Mouse (Mus musculus) left cerebral cortex, postnatal 4 days (tissue): ENCODE measurements around the gene Kng2. TPM values are rescaled to one million over a fixed set of nuclear protein-coding genes. Genes with fewer than 3 reads are reported as not detected.
"Not testable (repeated sequence)": the region's sequence is repeated elsewhere in the genome, so short reads cannot be mapped to it uniquely, and the experiment has no call there.

Experiments used
- DNase-seq: peaks from one replicate; pipeline ENCODE4 v3.0.0-alpha.2; 2022
- intact Hi-C: fragments of 180-260 bp; cut with DNase I; formaldehyde crosslinking; loops from one replicate; pipeline ENCODE4 v1.15.1; 2025
- total RNA-seq, 2 experiments: library from RNA; stranded (reverse); gene quantifications; 2 replicates each; pipeline ENCODE4 v1.2.3; 2021

The Kng2 gene
- total RNA-seq, 2 experiments from 2014 or later = not detected

GRCm38 (mm10) chr16:22962256-22962655, 67.0 kb downstream of the Kng2 start:
- intact Hi-C loops = no loop called here

GRCm38 (mm10) chr16:22961073-22961472, 68.2 kb downstream of the Kng2 start:
- no peak for DNase-seq
- intact Hi-C loops = no loop called here

More at GRCm38 (mm10) chr16:22962256-22962655, 67.0 kb downstream of the Kng2 start:
- no peak for DNase-seq

GRCm38 (mm10) chr16:22956085-22956439, 73.2 kb downstream of the Kng2 start:
- intact Hi-C loops = no loop called here
- DNase-seq = no peak

GRCm38 (mm10) chr16:22955397-22956084, 73.7 kb downstream of the Kng2 start:
- intact Hi-C loops = no loop called here

GRCm38 (mm10) chr16:22953069-22953468, 76.2 kb downstream of the Kng2 start:
- intact Hi-C loops = no loop called here
- DNase-seq = no peak

More at GRCm38 (mm10) chr16:22955397-22956084, 73.7 kb downstream of the Kng2 start:
- DNase-seq = peak; percentile 9

- DNase-seq = no peak
Measured at GRCm38 (mm10) chr16:22950840-22951395, 78.4 kb downstream of the Kng2 start, which contains the start of gene Hrg. Gene Hrg (plus strand): TSS chr16:22951072.

GRCm38 (mm10) chr16:22947371-22947770, 81.9 kb downstream of the Kng2 start:
- intact Hi-C loops = no loop called here
- DNase-seq = no peak

More at GRCm38 (mm10) chr16:22950840-22951395, 78.4 kb downstream of the Kng2 start, which contains the start of gene Hrg:
- intact Hi-C loops = no loop called here

- intact Hi-C loops, DNase-seq: not testable (repeated sequence)
Measured at GRCm38 (mm10) chr16:22941825-22942476, 87.3 kb downstream of the Kng2 start.

- intact Hi-C loops = no loop called here
- DNase-seq = no peak
Measured at GRCm38 (mm10) chr16:22939120-22939695, 90.1 kb downstream of the Kng2 start.

- DNase-seq = no peak
- intact Hi-C loops = no loop called here
Measured at GRCm38 (mm10) chr16:22938541-22938940, 90.7 kb downstream of the Kng2 start.

GRCm38 (mm10) chr16:22937631-22938030, 91.7 kb downstream of the Kng2 start:
- intact Hi-C loops = no loop called here
- no peak for DNase-seq

Other genes with a start within 250 kb of the Kng2 start
- not detected for gene Crygs, start 217.9 kb downstream of the Kng2 start, total RNA-seq
- 10 to 100 TPM; 10.9 to 11.8 TPM for gene Tbccd1, start 171.8 kb downstream of the Kng2 start, total RNA-seq
- 10 to 100 TPM; 59.3 to 61.4 TPM for gene Dnajb11, start 171.6 kb downstream of the Kng2 start, total RNA-seq
- gene Ahsg, start 138.2 kb downstream of the Kng2 start, total RNA-seq = not detected
- gene Fetub, start 111.1 kb downstream of the Kng2 start, total RNA-seq = not detected
- gene Hrg, start 78.4 kb downstream of the Kng2 start, total RNA-seq = not detected
- not detected for gene Kng1, start 28.4 kb upstream of the Kng2 start, total RNA-seq
- 100 to 1,000 TPM; 666 to 672 TPM for gene Eif4a2, start 78.0 kb upstream of the Kng2 start, total RNA-seq
- 10 to 100 TPM in 1 of 2 experiments, 1 to 10 TPM in 1; 9.7 to 11.5 TPM for gene Rfc4, start 98.3 kb upstream of the Kng2 start, total RNA-seq
- gene Adipoq, start 117.1 kb upstream of the Kng2 start, total RNA-seq = not detected
- 10 to 100 TPM; 19.1 to 23.2 TPM for gene St6gal1, start 195.3 kb upstream of the Kng2 start, total RNA-seq